Mouse (Mus musculus): ENCODE data around the gene Gm49336.

Gene Gm49336

DNA sequence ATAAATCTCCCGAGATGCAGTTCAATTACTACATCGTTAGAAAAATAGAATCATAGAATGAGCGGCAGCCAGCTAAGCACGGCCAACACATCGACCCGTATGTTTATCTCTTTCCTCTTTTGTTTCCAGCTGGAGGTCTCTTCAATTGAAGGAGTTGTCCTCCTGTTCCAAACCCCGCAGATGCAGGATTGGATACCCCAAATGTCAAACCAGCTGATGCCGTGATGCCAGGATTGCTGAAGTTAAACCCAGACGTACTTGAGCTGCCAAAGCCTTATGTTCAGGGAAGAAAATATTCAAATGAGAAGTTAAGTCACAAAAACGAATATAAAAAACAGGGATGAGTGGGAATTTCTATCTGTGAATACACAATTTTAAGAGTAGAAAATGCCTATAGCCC is 31.4 kb downstream of the Gm49336 start:
- DNase-seq: no peak

- no peak for DNase-seq
Measured at GRCm38 (mm10) chr14:60217616-60218015, 33.7 kb downstream of the Gm49336 start.

DNA sequence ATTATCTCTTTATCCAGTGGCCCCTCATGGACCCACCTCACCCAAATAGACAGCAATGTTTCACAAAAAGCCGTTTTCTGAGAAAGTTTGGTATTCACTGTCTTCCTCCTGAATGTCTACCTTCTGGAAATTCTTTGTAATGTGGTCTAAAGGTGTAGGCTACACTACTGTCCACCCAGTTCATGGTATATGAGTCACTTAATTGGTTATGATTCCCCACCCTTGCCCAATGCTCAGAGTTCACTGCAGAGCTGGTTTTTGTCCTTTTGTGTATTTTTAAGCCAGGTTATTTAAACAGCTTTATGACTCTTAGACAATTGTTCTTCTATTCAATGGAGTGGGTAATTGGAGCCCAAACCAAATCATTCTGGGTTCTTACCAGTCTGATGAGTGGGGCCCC is 35.2 kb downstream of the Gm49336 start:
- DNase-seq: no peak

DNA sequence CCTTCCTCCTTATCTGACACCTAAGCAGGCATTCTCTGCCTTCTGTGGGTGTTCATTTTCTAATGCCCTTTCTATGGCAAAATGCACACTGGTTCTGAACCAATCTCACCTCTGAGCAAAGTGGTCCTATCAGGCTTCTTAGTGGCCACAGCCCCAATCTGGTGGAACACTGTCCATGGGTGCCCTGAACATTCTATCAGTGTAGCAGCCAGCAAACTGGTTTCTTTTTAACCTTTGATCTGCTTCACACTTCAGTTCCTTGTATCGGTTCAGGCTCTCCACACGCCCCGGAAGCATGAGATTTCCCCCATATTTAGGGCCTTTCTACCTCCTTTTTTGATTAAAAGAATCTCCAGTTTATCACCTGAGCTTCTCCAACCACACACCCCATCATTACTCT is 36.3 kb downstream of the Gm49336 start:
- no peak for DNase-seq

GRCm38 (mm10) chr14:60214040-60214439 is 37.3 kb downstream of the Gm49336 start:
- DNase-seq: no peak

DNA sequence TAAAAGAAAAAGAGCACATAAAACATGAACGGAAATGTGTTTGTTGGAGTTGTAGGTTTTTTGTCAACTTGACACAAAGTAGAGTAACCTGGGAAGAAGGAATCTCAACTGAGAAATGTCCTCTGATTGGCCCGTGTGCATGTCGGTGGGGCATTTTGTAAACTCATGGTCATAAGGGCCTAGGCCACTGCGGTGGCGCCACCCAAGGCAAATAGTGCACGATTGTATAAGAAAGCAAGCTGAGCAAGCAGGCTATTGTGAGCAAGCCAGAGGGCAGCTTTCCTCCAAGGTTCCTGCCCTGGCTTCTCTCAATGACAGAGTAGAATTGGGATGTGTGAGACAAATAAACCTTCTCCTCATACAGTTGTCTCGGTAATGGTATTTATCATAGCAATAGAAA is 42.1 kb downstream of the Gm49336 start:
- no peak for DNase-seq

DNA sequence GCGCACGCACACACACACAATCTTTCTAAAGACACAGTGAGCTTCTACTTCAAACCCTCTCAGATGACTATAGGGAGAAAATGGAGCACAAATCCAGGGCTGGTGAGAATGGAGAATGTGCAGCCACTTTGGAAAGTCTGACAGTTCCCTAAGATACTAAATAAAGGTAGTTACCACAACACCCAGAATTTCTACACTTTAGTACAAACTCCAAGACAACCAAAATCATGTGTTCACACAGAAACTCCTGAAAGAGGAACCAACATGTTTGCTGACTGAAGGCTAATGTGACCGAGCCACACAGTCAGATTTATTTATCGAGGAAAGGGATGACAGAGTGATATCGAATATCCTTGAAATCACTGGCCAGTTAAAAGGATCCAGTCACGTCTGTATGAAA is 46.3 kb downstream of the Gm49336 start:
- no peak for DNase-seq

DNA sequence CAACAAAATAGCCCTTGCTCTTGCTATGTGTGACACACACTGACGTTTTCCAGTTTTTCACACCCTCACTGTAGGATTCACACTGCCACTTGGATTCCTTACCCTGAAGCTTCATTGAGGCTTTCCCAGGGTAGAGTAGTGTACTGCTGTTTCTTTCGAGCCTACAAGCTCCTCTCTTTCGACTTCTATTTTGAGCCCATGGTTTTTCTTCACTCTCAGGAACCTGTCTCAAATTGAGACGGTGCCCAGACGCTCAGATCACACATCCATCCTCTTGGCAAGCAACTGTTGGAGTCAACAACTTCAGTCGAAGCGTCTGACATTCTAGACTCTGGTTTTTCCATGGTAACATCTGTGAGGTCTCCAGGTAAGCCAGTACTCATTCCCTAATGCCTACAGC is 54.4 kb downstream of the Gm49336 start, which contains the start of gene Atp8a2:
TSS of gene Atp8a2 (minus strand) at position 296 of the 400 bp plus-strand sequence.
- DNase-seq: no peak

GRCm38 (mm10) chr14:60195999-60196398 is 55.3 kb downstream of the Gm49336 start:
- no peak for DNase-seq

DNA sequence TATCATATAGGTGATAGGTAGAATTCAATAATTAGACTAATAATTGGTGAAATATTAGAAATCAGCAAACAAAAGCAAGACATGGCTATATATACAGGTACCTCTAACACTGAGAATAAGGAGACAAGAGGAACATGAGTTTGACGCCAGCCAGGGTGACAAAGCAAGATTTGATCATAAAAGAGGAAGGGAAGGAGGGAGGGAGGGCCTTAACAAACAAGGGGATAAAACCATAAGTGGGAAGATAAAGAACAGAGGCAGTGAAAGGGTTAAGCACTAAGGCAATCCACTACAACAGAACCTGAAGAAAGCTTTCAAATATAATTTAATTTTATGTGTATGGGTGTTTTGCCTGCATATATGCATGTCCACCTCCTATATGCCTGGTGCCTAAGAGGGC is 56.7 kb downstream of the Gm49336 start:
- no peak for DNase-seq

DNA sequence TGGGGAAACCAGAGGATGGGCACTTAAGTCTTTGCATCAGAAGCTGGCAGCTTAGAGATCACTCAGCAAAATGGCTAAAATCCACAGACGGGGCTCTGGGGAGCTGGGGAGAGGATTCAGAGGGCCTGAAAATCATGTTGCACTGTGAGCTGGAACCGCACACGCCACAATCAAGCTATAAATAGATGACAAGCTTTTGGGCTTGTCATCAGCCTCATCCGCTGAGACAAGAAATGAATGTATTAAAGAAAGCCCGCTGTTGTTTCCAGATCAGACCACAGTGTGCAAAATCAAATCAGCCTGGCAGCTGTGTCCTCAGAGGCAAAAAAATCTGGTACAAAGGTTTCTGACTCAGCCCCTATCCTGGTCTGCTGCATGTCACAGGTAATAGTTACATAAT is 61.5 kb downstream of the Gm49336 start:
- DNase-seq: no peak

DNA sequence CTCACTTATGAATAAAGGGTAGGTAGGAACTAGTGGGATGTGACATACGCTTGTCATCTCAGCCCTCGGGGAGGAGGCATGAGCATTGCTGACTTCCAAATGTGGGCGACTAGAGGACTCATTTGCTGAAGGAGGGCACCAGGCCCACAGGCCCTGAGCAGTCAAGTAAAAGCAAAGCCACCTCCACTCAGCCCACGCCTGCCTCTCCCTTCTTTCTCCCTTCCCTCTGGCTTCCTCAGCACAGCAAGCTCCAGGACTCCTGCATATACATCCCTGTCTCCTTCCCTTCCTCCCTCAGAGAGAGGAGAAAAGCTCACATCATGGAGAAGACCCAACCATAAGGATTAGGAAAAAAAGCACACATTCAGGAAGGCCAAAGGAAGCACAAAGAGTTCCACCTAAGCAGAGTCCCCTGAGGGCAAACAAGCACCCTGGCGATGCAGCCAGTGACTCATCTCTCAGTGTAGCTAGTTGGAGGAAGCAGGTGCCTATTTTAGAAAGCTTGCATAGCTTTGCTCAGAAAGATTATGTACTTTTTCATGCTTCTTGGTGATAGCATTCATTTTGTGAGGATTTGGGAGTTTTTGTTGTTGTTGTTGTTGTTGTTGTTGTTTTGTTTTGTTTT is 63.0 kb downstream of the Gm49336 start:
- no peak for DNase-seq

DNA sequence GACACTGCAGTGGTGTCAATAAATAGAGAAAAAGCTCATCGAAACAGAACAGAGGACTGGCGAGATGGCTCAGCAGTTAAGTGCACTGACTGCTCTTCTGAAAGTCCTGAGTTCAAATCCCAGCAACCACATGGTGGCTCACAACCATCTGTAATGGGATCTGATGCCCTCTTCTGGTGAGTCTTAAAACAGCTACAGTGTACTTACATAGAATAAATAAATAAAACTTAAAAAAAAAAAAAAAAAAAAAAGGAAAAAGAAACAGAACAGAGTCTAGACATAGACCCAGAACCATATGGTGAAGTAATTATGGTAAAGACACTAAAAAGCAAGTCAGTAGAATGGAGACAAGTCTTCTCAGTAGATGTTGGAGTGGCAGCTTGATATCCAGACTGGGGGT is 70.0 kb downstream of the Gm49336 start:
- DNase-seq: no peak

GRCm38 (mm10) chr14:60178571-60178955 is 72.7 kb downstream of the Gm49336 start:
- no peak for DNase-seq

DNA sequence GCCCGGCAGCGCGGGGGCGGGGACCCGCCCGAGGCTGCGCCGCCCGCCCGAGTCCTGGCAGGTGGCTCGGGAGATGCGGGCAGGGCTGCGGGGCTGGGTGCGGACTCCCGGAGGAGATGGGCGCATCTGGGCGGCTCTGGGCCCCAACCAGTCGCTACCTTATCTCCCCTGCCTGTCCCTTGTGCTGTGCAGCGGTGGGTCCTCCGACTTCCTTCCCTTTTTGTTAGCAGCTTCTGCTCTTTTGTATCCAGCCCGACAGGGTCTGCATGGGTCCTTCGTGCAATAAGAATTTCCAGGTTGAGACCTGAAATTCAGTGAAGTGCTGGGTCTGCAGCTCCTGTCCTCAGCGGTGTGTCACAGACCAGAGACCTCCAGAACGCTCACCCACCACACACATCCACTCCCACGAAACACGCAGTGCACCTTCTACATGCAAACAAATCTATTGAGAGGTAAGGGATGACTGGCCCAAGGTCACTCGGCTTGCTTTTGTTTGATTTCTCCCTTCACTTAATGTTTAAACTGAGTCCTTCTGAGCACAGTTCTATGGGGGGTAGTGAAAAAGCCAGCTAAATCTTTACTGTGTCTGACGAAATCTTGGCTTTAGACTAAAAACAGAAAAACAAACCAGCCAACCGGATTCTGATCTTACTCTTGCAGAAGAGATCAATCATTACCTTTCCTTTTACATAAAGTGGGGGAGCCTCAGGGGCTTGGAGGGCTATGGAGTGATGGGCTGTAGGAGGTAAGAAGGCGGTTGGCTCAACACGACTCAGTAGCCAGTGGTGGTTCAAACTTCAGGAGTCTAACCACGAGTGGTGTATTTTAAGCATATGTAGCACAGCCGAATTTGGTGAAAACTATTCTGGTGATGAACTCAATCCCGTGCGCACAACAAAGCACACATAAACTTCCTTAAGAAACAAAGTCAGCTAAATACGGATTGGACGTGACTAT is 73.4 kb downstream of the Gm49336 start:
- peak in 1 of 2 experiments; percentile 10 for DNase-seq

DNA sequence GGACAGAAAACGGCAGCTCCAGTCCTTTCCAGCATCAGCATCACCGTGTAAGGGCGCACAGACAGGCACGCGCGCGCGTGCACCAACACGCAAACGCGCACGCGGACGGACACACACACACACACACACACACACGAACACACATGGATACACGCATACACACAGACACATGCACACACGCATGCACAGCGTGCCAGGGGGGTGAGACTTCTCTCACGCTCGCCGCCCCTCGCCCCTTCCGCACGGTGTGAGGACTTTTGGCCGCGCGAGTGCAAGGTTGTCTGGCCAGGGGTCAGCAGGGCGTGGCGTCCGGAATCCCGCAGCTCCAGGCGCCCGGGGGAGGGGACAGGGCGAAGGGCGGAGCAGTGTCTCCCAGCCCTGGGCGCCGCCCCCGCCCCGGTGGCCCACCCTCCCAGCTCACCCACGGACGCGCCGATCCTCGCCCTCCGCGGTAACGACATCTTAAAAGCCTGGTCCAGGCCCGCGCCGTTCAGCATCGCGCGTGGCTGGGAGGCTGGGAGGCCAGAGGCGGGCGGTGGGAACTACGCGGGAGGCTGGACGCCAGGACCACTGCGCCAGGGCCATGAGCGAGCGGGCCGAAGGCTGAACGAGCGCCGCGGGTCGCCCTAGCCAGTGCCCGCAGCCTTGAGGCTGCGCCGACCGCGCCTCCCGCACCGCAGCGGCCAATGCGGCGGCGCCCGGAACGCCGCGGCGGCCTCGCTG is 74.3 kb downstream of the Gm49336 start:
- peak; percentile 75 for DNase-seq

DNA sequence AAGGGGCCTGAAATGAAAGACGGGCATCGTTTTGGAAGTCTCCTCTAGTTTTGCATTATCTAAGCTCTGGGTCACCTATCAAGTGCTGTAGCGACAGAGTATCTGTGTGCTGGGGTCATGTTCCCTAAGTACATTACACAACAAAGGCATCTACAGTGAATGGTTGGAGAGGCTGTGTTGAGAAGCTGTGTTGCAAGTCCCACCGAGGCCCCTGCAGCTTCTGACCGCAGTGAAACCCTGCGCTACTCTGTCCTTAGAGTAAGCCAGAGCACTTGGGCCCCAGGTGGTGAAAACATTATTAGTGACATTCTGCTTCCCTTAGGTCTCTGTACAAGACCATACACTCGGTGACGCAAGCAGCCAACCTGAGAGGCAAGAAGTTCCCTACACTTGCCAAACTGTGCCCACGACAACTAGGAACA is 74.8 kb downstream of the Gm49336 start:
- no peak for DNase-seq

DNA sequence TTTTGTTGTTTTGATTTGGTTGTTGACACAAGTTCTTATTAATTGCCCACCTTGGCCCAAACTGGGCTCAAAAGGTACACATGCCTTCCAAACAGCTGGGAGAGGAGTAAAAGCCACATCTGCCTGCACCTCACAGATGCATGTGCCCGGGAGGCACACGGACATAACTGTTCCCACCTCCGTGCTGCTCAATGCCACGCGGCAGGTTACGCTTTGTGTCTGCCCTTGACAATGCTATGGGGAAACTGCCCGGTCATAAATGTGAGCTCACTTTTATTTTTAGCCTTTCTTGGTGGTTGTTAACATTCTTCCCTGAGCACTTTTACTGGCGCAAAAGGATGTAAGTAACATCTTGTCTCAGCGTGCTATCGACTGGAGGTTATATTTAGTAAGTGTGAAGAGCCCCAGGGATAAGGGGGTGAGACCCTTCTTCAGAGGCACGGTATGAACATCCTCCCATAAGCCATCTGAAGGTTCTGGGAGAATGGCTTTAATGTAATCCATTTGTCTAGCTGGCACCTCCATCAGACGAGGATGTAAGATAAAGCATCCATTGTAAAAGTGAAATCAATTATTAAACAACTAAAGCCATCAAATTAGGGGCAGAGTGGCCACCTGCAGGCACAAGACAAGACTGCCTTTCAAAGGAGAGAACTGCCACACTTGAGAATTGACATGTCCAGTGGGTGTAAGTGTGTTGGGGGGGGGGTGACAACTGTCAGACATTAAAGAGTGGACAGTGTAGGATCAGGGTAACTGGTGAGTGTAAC is 78.8 kb downstream of the Gm49336 start:
- DNase-seq: no peak

DNA sequence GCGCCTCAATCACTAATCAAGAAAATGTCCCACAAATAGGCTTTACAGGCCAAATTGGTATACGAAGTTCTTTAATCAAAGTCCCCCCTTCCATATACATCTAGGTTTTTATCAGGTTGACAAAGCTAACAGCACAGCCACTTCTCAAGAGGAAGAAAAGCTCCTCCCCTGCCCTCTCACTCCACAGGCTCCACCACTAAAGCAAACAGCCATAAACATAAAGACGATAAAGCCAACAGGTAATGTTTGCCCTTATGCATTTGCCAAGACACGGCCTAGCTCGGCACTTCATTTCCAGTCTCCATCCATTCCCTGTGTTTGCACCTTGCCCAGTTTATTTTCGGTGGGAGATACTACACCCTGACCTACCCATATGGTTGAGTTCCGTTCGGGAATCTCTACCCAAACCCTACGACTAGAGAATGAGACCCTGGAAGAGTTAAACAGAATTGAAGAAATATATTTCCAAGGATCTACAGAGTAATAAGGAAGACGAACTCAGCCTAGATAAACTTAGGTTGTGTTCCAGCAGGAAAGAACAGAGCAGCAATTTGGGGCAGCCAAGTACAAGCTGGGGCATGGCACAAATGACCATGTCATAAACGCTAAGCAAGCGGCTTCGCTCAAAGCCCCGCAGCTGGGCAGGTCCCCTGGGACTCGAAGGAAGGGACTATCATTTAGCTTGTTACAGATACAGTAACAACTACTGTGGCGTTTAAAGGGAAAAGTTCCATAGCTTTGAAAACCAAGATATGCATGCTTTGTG is 80.3 kb downstream of the Gm49336 start:
- no peak for DNase-seq

DNA sequence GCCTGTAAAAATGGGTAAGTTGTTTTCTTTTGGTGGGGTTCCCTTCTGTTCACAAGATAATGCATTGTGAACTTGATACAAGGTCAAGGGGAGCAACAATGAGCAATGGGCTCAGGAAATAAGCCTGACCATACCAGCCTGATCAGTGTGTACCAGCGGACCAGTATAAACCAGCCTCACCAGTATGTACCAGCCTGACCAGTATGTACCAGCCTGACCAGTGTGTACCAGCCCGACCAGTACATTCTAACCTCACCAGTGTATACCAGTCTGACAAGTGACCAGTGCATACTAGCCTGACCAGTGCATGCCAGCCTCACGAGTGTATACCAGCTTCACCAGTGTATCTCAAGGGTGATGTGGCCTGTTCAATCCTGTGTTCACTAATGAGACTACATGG is 87.9 kb downstream of the Gm49336 start:
- no peak for DNase-seq
